Mouse (Mus musculus) thymus, adult 2 months (tissue): ENCODE measurements around the gene Cpsf6.

ENCODE experiments used
- CTCF ChIP-seq: fragments of 200-500 bp; IDR thresholded peaks from 2 replicates; pipeline ENCODE4 v1.5.1; 2012; ENCODE audit warnings: mild to moderate bottlenecking, control low read depth, low read length, moderate library complexity, borderline replicate concordance; ENCODE audit not compliant: control insufficient read depth, poor library complexity, insufficient read depth; ENCODE audit errors: extremely low read depth
- POLR2A ChIP-seq: fragments of 200-500 bp; IDR thresholded peaks from 2 replicates; pipeline ENCODE4 v1.6.1; 2012; ENCODE audit warnings: mild to moderate bottlenecking, low read length, control low read depth, moderate library complexity; ENCODE audit not compliant: control insufficient read depth, poor library complexity, insufficient read depth; ENCODE audit errors: extremely low read depth

DNA sequence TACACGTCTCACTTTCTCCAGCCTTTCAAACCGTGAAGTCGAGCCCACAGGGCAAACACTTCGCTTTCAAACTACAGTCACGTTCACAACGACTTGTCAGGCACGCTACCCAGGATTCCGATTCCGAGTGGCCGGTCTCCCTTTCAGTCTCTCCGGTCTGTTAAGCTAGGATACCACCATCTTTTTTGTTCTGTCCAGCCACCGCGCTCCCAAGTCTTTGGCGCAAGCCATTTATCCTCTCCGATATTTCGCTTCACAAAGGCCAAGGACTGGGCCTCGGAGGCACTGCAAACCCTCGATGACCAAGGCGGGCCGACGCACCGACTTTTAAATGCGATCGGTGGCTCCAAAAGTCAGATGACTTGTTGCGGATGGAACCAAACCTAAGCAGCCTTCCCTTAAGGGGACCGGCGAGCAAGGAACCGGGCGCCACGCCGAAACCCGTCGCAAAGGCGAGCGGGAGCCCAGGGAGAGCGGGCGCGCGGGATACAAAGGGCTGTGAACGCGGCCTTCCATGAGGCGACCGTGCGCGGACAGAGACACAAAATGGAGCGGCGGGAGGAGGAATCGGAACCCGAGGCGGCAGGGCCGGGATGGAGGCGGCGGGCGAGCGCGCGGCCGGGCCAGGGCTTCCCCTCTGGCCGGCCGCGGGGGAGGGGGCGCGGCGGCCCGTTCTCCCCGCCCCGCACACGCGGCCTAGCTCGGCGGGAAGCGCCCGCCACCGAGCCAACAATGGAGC is 3.8 kb downstream of the Cpsf6 start:
- no peak for TF ChIP-seq CTCF
- TF ChIP-seq POLR2A = no peak
